Mouse (Mus musculus): ENCODE data around the gene Wasf1. TPM values are rescaled to one million over a fixed set of nuclear protein-coding genes. Genes with fewer than 3 reads are reported as not detected.

The Wasf1 gene
- 12.4 and 14.8 TPM in 2 replicates for polyA plus RNA-seq (2015; fragmentation: Nextera tagmentation; extraction: Ambion mirVana)

- no peaks in the 10 kb centered on the region for H3K27me3 ChIP-seq (replicated peaks)
- ATAC-seq: peak; percentile 98
- under 1% methylated on average over 44 of the region's 44 CpGs for WGBS
- no peaks in the 10 kb centered on the region for H3K9me3 ChIP-seq
- H3K9ac ChIP-seq: peak within 1 kb of the TSS; percentile 84
- no peaks in the 10 kb centered on the region for H3K36me3 ChIP-seq
- H3K27ac ChIP-seq: peak within 1 kb of the TSS; percentile 91
- H3K4me1 ChIP-seq (replicated peaks): 0 out of 2 replicates have a peak, but pooled peaks cover 2% of the 10 kb centered on the region
- H3K4me2 ChIP-seq (replicated peaks): peak within 1 kb of the TSS; percentile 89
- peak within 1 kb of the TSS; percentile 90 for H3K4me3 ChIP-seq (replicated peaks)
These were observed at the start of gene Wasf1, which contains the start of gene Cdc40 for GRCm38 (mm10) chr10:40882831-40883643. Wasf1 (plus strand) TSS chr10:40883475. Cdc40 (minus strand) TSS chr10:40883311.

- Histone ChIP-seq H3K9me3 (no peaks in the 10 kb centered on the region), H3K9ac (no peak overlapping the region), H3K36me3 (peaks cover 16% of the 10 kb centered on the region; the same call in 1 of the 2 replicates), H3K4me3 (replicated peaks) (no peak overlapping the region), H3K27ac (no peak overlapping the region), H3K4me2 (replicated peaks) (no peak overlapping the region), H3K27me3 (replicated peaks) (no peaks in the 10 kb centered on the region), H3K4me1 (replicated peaks) (no peaks in the 10 kb centered on the region)
- no peak for ATAC-seq
- 89% methylated on average over 5 of the region's 5 CpGs for WGBS
These were observed 43.2 kb upstream of the Wasf1 start for GRCm38 (mm10) chr10:40840086-40840485.

GRCm38 (mm10) chr10:40843841-40844240 is 39.4 kb upstream of the Wasf1 start:
- 79% methylated on average over 5 of the region's 5 CpGs for WGBS
- Histone ChIP-seq H3K9ac (no peak overlapping the region), H3K4me1 (replicated peaks) (no peaks in the 10 kb centered on the region), H3K4me3 (replicated peaks) (no peak overlapping the region), H3K4me2 (replicated peaks) (no peak overlapping the region), H3K27ac (no peak overlapping the region), H3K9me3 (no peaks in the 10 kb centered on the region), H3K36me3 (peaks cover 29% of the 10 kb centered on the region; the same call in 1 of the 2 replicates), H3K27me3 (replicated peaks) (no peaks in the 10 kb centered on the region)
- ATAC-seq: no peak

- ATAC-seq: no peak
- H3K27me3 ChIP-seq (replicated peaks): no peaks in the 10 kb centered on the region
- no peak overlapping the region for H3K27ac ChIP-seq
- peaks cover 29% of the 10 kb centered on the region; the same call in 1 of the 2 replicates for H3K36me3 ChIP-seq
- H3K9me3 ChIP-seq: no peaks in the 10 kb centered on the region
- H3K9ac ChIP-seq: no peak overlapping the region
- H3K4me2 ChIP-seq (replicated peaks): no peak overlapping the region
- 71% methylated on average over 10 of the region's 10 CpGs for WGBS
- H3K4me3 ChIP-seq (replicated peaks): no peak overlapping the region
- no peaks in the 10 kb centered on the region for H3K4me1 ChIP-seq (replicated peaks)
These were observed 38.7 kb upstream of the Wasf1 start for GRCm38 (mm10) chr10:40844546-40844945.

- no peak overlapping the region for H3K4me2 ChIP-seq (replicated peaks)
- H3K9ac ChIP-seq: no peak overlapping the region
- no peak overlapping the region for H3K27ac ChIP-seq
- WGBS: 77% methylated on average over 6 of the region's 6 CpGs
- H3K4me1 ChIP-seq (replicated peaks): no peaks in the 10 kb centered on the region
- H3K36me3 ChIP-seq: peaks cover 29% of the 10 kb centered on the region; the same call in 1 of the 2 replicates
- H3K9me3 ChIP-seq: no peaks in the 10 kb centered on the region
- ATAC-seq: no peak
- H3K27me3 ChIP-seq (replicated peaks): no peaks in the 10 kb centered on the region
- H3K4me3 ChIP-seq (replicated peaks): no peak overlapping the region
These were observed 37.6 kb upstream of the Wasf1 start for GRCm38 (mm10) chr10:40845626-40846025.

- Histone ChIP-seq H3K4me1 (replicated peaks) (no peaks in the 10 kb centered on the region), H3K4me2 (replicated peaks) (no peak overlapping the region), H3K9ac (no peak overlapping the region), H3K36me3 (peaks cover 21% of the 10 kb centered on the region; the same call in 1 of the 2 replicates), H3K4me3 (replicated peaks) (no peak overlapping the region), H3K9me3 (no peaks in the 10 kb centered on the region), H3K27me3 (replicated peaks) (no peaks in the 10 kb centered on the region), H3K27ac (no peak overlapping the region)
- whole genome bisulfite sequencing: 94% methylated on average over 10 of the region's 10 CpGs
- ATAC-seq: no peak
These were observed 36.0 kb upstream of the Wasf1 start for GRCm38 (mm10) chr10:40847176-40847874.

- Histone ChIP-seq H3K27me3 (replicated peaks) (no peaks in the 10 kb centered on the region), H3K9me3 (no peaks in the 10 kb centered on the region), H3K4me3 (replicated peaks) (no peak overlapping the region), H3K4me2 (replicated peaks) (no peak overlapping the region), H3K4me1 (replicated peaks) (no peaks in the 10 kb centered on the region), H3K9ac (no peak overlapping the region), H3K36me3 (peaks cover 11% of the 10 kb centered on the region; the same call in 1 of the 2 replicates), H3K27ac (no peak overlapping the region)
- no peak for ATAC-seq
- 90% methylated on average over 2 of the region's 2 CpGs for WGBS
These were observed 32.6 kb upstream of the Wasf1 start for GRCm38 (mm10) chr10:40850644-40851043.

- Histone ChIP-seq H3K36me3 (peaks cover 10% of the 10 kb centered on the region; the same call in 1 of the 2 replicates), H3K4me1 (replicated peaks) (no peaks in the 10 kb centered on the region), H3K27ac (no peak overlapping the region), H3K9ac (no peak overlapping the region), H3K4me2 (replicated peaks) (no peak overlapping the region), H3K27me3 (replicated peaks) (no peaks in the 10 kb centered on the region), H3K4me3 (replicated peaks) (no peak overlapping the region), H3K9me3 (no peaks in the 10 kb centered on the region)
- ATAC-seq: no peak
These were observed 32.1 kb upstream of the Wasf1 start for GRCm38 (mm10) chr10:40851138-40851537.

GRCm38 (mm10) chr10:40855616-40856015 is 27.7 kb upstream of the Wasf1 start:
- WGBS: 47% methylated on average over 2 of the region's 2 CpGs
- Histone ChIP-seq H3K9ac (no peak overlapping the region), H3K36me3 (no peaks in the 10 kb centered on the region), H3K9me3 (no peaks in the 10 kb centered on the region), H3K4me2 (replicated peaks) (no peak overlapping the region), H3K27ac (no peak overlapping the region), H3K27me3 (replicated peaks) (no peaks in the 10 kb centered on the region), H3K4me1 (replicated peaks) (no peaks in the 10 kb centered on the region), H3K4me3 (replicated peaks) (no peak overlapping the region)
- no peak for ATAC-seq

- Histone ChIP-seq H3K9me3 (no peaks in the 10 kb centered on the region), H3K27ac (no peak overlapping the region), H3K4me2 (replicated peaks) (no peak overlapping the region), H3K36me3 (no peaks in the 10 kb centered on the region), H3K27me3 (replicated peaks) (no peaks in the 10 kb centered on the region), H3K4me1 (replicated peaks) (no peaks in the 10 kb centered on the region), H3K9ac (no peak overlapping the region), H3K4me3 (replicated peaks) (no peak overlapping the region)
- 89% methylated on average over 7 of the region's 7 CpGs for WGBS
- no peak for ATAC-seq
These were observed 26.6 kb upstream of the Wasf1 start for GRCm38 (mm10) chr10:40856703-40857102.

- H3K27ac ChIP-seq: no peak overlapping the region
- no peaks in the 10 kb centered on the region for H3K9me3 ChIP-seq
- no peak overlapping the region for H3K4me2 ChIP-seq (replicated peaks)
- H3K9ac ChIP-seq: no peak overlapping the region
- no peaks in the 10 kb centered on the region for H3K27me3 ChIP-seq (replicated peaks)
- no peak for ATAC-seq
- no peaks in the 10 kb centered on the region for H3K36me3 ChIP-seq
- no peak overlapping the region for H3K4me3 ChIP-seq (replicated peaks)
- no peaks in the 10 kb centered on the region for H3K4me1 ChIP-seq (replicated peaks)
- WGBS: 80% methylated on average over 8 of the region's 8 CpGs
These were observed 25.7 kb upstream of the Wasf1 start for GRCm38 (mm10) chr10:40857599-40857998.

GRCm38 (mm10) chr10:40868081-40868480 is 15.2 kb upstream of the Wasf1 start:
- no peak for ATAC-seq
- 88% methylated on average over 2 of the region's 2 CpGs for WGBS
- Histone ChIP-seq H3K9me3 (no peaks in the 10 kb centered on the region), H3K36me3 (no peaks in the 10 kb centered on the region), H3K4me1 (replicated peaks) (no peaks in the 10 kb centered on the region; the same call in 1 of the 2 replicates), H3K4me3 (replicated peaks) (no peak overlapping the region), H3K4me2 (replicated peaks) (no peak overlapping the region), H3K27me3 (replicated peaks) (no peaks in the 10 kb centered on the region), H3K27ac (no peak overlapping the region), H3K9ac (no peak overlapping the region)

Data from intestine, embryonic 15.5 days (tissue).